Mouse (Mus musculus): ENCODE results near the gene Cabp2. TPM values are rescaled to one million over a fixed set of nuclear protein-coding genes. Genes with fewer than 3 reads are reported as not detected.
"Not testable (repeated sequence)": the region's sequence is repeated elsewhere in the genome, so short reads cannot be mapped to it uniquely, and the experiment has no call there.

Cabp2 gene
- polyA plus RNA-seq, 1 experiment from 2014 or later: not detected

DNA sequence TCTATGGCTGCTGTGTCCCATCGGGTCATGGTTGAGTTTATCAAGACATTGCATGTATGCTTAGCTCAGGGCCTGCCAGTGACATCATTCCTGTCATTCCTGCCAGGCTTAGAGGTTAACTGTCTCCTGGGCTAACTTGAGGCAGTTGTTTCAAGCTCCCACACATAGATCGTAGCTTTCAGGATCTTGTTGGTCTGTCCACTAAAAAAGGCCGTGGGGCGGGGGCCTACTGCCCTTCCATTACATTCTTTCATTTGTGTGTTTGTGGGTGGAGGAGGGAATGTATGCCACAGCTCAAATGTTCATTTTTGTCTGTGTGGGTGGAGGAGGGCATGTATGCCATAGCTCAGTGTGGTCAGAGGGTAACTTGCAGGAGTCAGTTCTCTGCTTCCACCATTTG lies 48.7 kb downstream of the Cabp2 start:
- Histone ChIP-seq H3K4me3 (ENCODE audit: low read length) (no peak overlapping the region), H3K27ac (ENCODE audit: low read length) (no peak overlapping the region), H3K9me3 (ENCODE audit: control insufficient read depth, low read length) (no peaks in the 10 kb centered on the region), H3K36me3 (ENCODE audit: control insufficient read depth, insufficient read depth, low read length) (peaks cover 17% of the 10 kb centered on the region), H3K27me3 (ENCODE audit: control insufficient read depth, insufficient read depth, low read depth, low read length) (no peaks in the 10 kb centered on the region), H3K9ac (ENCODE audit: low read length) (no peak overlapping the region), H3K4me2 (ENCODE audit: low read depth, low read length) (no peak overlapping the region), H3K4me1 (replicated peaks; ENCODE audit: control insufficient read depth, insufficient read depth, low read length) (peaks cover 8% of the 10 kb centered on the region)
- ATAC-seq (ENCODE audit: low read depth): no peak
- WGBS: 88% methylated on average over 4 of the region's 4 CpGs

DNA sequence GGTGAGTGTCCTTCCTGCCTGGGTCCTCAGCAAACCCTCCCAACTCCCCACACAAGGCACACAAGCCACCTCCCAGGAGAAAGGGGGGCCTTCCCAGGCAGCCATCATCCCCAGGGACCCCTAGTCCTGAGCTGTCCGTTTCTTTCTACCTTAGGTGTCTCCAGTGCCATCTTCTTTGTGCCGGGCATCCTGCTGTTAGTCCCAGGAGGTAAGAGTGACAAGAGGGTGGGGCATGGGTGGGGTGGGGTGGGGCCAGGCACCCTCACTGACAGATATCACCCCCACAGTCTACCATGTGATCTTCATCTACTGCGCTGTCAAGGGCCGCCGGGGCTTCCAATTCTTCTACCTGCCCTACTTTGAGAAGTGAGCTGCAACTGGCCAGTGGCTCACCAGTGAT lies 49.7 kb downstream of the Cabp2 start:
- H3K9ac ChIP-seq (ENCODE audit: low read length): no peak overlapping the region
- H3K4me2 ChIP-seq (ENCODE audit: low read depth, low read length): no peak overlapping the region
- ATAC-seq (ENCODE audit: low read depth): no peak
- H3K27ac ChIP-seq (ENCODE audit: low read length): no peak overlapping the region
- H3K4me3 ChIP-seq (ENCODE audit: low read length): no peak overlapping the region
- no peaks in the 10 kb centered on the region for H3K27me3 ChIP-seq (ENCODE audit: control insufficient read depth, insufficient read depth, low read depth, low read length)
- peaks cover 17% of the 10 kb centered on the region for H3K36me3 ChIP-seq (ENCODE audit: control insufficient read depth, insufficient read depth, low read length)
- 88% methylated on average over 5 of the region's 5 CpGs for WGBS
- H3K4me1 ChIP-seq (replicated peaks; ENCODE audit: control insufficient read depth, insufficient read depth, low read length): peaks cover 8% of the 10 kb centered on the region
- H3K9me3 ChIP-seq (ENCODE audit: control insufficient read depth, low read length): no peaks in the 10 kb centered on the region

DNA sequence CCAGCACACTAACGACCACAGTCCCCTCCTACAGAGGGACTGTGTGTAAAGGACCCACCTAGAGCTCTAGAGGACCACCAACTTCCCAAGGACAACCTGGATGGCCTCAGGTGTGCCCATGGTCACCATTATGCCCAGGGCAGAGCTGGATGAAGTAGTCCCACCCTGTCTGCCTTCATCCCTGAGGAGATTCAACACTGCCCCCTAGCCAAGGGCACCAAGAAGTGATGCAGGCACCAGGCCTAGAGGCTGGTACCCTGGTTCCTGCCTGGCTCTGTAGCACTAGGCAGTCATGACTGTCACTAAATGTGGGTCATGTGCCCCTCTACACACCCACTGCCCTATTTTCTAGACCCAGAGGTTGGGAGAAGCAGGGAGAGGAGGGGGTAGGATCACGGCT lies 50.4 kb downstream of the Cabp2 start:
- Histone ChIP-seq H3K9me3 (ENCODE audit: control insufficient read depth, low read length) (no peaks in the 10 kb centered on the region), H3K27me3 (ENCODE audit: control insufficient read depth, insufficient read depth, low read depth, low read length) (no peaks in the 10 kb centered on the region), H3K4me1 (replicated peaks; ENCODE audit: control insufficient read depth, insufficient read depth, low read length) (peaks cover 4% of the 10 kb centered on the region), H3K36me3 (ENCODE audit: control insufficient read depth, insufficient read depth, low read length) (peaks cover 17% of the 10 kb centered on the region), H3K9ac (ENCODE audit: low read length) (no peak overlapping the region), H3K4me3 (ENCODE audit: low read length) (no peak overlapping the region), H3K4me2 (ENCODE audit: low read depth, low read length) (no peak overlapping the region), H3K27ac (ENCODE audit: low read length) (no peak overlapping the region)
- no peak for ATAC-seq (ENCODE audit: low read depth)
- WGBS: 90% methylated on average over 2 of the region's 2 CpGs

DNA sequence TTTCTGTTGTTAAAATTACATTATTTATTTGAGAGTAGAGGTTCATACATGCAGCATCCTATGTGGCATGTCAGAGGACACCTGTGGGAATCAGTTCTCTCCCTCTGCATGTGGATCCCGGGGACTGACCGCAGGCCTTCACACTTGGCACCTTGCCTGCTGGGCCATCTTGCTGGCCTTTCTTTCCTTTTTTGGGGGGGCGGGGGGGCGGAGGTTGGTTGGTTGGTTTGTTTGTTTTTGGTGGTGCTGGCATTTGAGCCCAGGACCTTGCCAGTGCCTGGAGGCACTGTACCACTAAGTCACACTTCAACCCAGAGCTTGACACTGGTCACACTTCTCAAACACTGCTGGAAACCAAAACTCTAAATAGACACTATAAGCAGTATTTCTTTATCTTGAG lies 53.0 kb downstream of the Cabp2 start:
- no peak overlapping the region for H3K4me2 ChIP-seq (ENCODE audit: low read depth, low read length)
- no peaks in the 10 kb centered on the region for H3K9me3 ChIP-seq (ENCODE audit: control insufficient read depth, low read length)
- no peak for ATAC-seq (ENCODE audit: low read depth)
- no peaks in the 10 kb centered on the region for H3K27me3 ChIP-seq (ENCODE audit: control insufficient read depth, insufficient read depth, low read depth, low read length)
- peaks cover 11% of the 10 kb centered on the region for H3K36me3 ChIP-seq (ENCODE audit: control insufficient read depth, insufficient read depth, low read length)
- no peak overlapping the region for H3K9ac ChIP-seq (ENCODE audit: low read length)
- 85% methylated on average over 4 of the region's 4 CpGs for WGBS
- H3K4me1 ChIP-seq (replicated peaks; ENCODE audit: control insufficient read depth, insufficient read depth, low read length): 0 out of 2 replicates have a peak, but pooled peaks cover 4% of the 10 kb centered on the region
- no peak overlapping the region for H3K4me3 ChIP-seq (ENCODE audit: low read length)
- H3K27ac ChIP-seq (ENCODE audit: low read length): no peak overlapping the region

DNA sequence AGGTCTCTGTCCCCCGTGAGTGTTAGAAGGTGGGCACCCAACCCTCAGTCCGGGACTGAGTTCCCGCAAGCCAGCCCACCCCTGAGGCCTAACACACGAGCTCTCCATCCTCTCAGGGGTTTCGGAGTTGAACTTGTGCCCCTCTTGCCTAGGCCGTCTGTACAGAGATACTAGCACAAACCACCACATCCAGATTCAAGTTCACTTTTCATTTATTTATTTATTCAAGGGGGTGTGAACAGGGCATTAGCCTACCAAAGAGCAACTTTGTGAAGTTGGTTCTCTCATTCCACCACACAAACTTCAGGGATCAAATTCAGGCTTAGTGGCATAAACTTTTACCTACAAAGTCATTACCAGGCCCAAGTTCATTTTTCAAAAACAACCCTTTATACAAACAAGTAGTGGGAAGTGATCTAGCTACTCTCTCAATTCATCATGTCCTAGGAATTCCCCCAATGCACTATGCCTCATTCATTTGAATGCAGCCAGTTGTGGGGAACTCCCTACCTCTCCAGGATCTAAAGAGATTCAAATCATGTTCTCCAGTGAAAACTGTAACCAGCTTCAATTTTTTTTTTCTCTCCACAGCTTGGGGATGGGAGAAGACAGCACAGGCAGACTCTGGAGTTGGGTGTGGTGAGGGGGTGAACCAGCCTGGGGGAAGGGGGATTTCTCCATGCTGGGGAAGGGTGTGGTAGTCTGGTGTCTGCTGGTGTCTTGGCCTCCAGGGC lies 54.0 kb downstream of the Cabp2 start:
- WGBS: 70% methylated on average over 6 of the region's 6 CpGs
- H3K27me3 ChIP-seq (ENCODE audit: control insufficient read depth, insufficient read depth, low read depth, low read length); H3K4me3 ChIP-seq (ENCODE audit: low read length); H3K36me3 ChIP-seq (ENCODE audit: control insufficient read depth, insufficient read depth, low read length); ATAC-seq (ENCODE audit: low read depth); H3K9ac ChIP-seq (ENCODE audit: low read length); H3K27ac ChIP-seq (ENCODE audit: low read length); H3K4me1 ChIP-seq (replicated peaks; ENCODE audit: control insufficient read depth, insufficient read depth, low read length); H3K9me3 ChIP-seq (ENCODE audit: control insufficient read depth, low read length); H3K4me2 ChIP-seq (ENCODE audit: low read depth, low read length): not testable (repeated sequence)

DNA sequence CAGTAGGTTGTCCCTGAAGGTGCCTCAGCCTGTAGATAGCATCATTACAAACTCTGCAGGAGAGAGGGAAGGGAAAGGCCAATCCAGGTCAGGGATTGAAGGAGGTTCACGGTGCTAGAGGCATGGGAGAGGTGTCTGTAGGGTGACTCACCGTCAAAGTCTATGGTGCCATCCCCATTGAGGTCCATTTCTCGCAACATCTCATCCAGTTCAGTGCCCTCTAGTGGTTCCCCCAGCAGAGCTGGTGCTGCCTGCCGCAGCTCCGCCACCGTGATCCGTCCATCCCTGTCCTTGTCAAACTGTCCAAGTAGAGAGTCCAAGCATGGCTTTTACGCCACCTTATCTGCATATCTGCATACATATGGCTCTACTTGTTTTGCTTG lies 54.6 kb downstream of the Cabp2 start:
- H3K27ac ChIP-seq (ENCODE audit: low read length); H3K27me3 ChIP-seq (ENCODE audit: control insufficient read depth, insufficient read depth, low read depth, low read length); ATAC-seq (ENCODE audit: low read depth); H3K36me3 ChIP-seq (ENCODE audit: control insufficient read depth, insufficient read depth, low read length); H3K4me3 ChIP-seq (ENCODE audit: low read length); H3K9ac ChIP-seq (ENCODE audit: low read length); H3K4me1 ChIP-seq (replicated peaks; ENCODE audit: control insufficient read depth, insufficient read depth, low read length); H3K4me2 ChIP-seq (ENCODE audit: low read depth, low read length); H3K9me3 ChIP-seq (ENCODE audit: control insufficient read depth, low read length): not testable (repeated sequence)
- WGBS: 16% methylated on average over 8 of the region's 8 CpGs

DNA sequence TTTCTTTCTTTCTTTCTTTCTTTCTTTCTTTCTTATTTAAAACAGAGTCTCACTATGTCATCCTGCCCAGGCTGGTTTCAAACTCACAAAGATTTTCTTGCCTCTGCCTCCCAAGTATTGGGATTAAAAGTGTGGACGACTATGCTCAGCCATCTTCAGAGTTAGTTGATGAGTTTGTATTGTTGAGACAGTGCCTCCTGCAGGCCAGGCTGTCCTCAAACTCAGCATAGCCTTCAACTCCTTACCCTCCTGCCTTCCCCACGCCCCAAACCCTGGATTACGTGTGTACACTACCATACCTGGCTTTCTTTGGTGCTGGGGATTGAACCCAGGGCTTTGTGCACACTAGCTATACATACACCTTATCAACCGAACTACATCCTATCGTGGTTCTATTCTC lies 55.1 kb downstream of the Cabp2 start:
- no peak overlapping the region for H3K27ac ChIP-seq (ENCODE audit: low read length)
- no peaks in the 10 kb centered on the region for H3K9me3 ChIP-seq (ENCODE audit: control insufficient read depth, low read length)
- ATAC-seq (ENCODE audit: low read depth): no peak
- H3K27me3 ChIP-seq (ENCODE audit: control insufficient read depth, insufficient read depth, low read depth, low read length): no peaks in the 10 kb centered on the region
- no peak overlapping the region for H3K9ac ChIP-seq (ENCODE audit: low read length)
- 0 out of 2 replicates have a peak, but pooled peaks cover 6% of the 10 kb centered on the region for H3K36me3 ChIP-seq (ENCODE audit: control insufficient read depth, insufficient read depth, low read length)
- no peak overlapping the region for H3K4me3 ChIP-seq (ENCODE audit: low read length)
- WGBS: 61% methylated on average over 5 of the region's 5 CpGs
- H3K4me2 ChIP-seq (ENCODE audit: low read depth, low read length): no peak overlapping the region
- H3K4me1 ChIP-seq (replicated peaks; ENCODE audit: control insufficient read depth, insufficient read depth, low read length): 0 out of 2 replicates have a peak, but pooled peaks cover 4% of the 10 kb centered on the region

Other genes with a start within 250 kb of the Cabp2 start
- 56.8 and 60.0 TPM in 2 replicates for gene Chka, start 229.8 kb upstream of the Cabp2 start, polyA plus RNA-seq (2015; fragmentation: Nextera tagmentation; extraction: Ambion mirVana)
- 56.8 and 60.5 TPM in 2 replicates for gene Tcirg1, start 174.4 kb upstream of the Cabp2 start, polyA plus RNA-seq (2015; fragmentation: Nextera tagmentation; extraction: Ambion mirVana)
- 285 and 290 TPM in 2 replicates for gene Ndufs8, start 168.8 kb upstream of the Cabp2 start, polyA plus RNA-seq (2015; fragmentation: Nextera tagmentation; extraction: Ambion mirVana)
- 5.4 and 5.9 TPM in 2 replicates for gene Aldh3b1, start 151.8 kb upstream of the Cabp2 start, polyA plus RNA-seq (2015; fragmentation: Nextera tagmentation; extraction: Ambion mirVana)
- gene Unc93b1, start 146.4 kb upstream of the Cabp2 start, polyA plus RNA-seq (2015; fragmentation: Nextera tagmentation; extraction: Ambion mirVana): 21.7 and 21.9 TPM in 2 replicates
- 0.18 and 0.24 TPM in 2 replicates for gene Aldh3b3, start 122.9 kb upstream of the Cabp2 start, polyA plus RNA-seq (2015; fragmentation: Nextera tagmentation; extraction: Ambion mirVana)
- gene Aldh3b2, start 109.2 kb upstream of the Cabp2 start, polyA plus RNA-seq (2015; fragmentation: Nextera tagmentation; extraction: Ambion mirVana): 1.8 and 2.0 TPM in 2 replicates
- gene Acy3, start 95.0 kb upstream of the Cabp2 start, polyA plus RNA-seq (2015; fragmentation: Nextera tagmentation; extraction: Ambion mirVana): 11.9 and 13.3 TPM in 2 replicates
- gene Tbx10, start 88.8 kb upstream of the Cabp2 start, polyA plus RNA-seq (2015; fragmentation: Nextera tagmentation; extraction: Ambion mirVana): 0.11 TPM in 1 of 2 replicates, not detected in the other
- 21.8 and 22.0 TPM in 2 replicates for gene Nudt8, start 81.0 kb upstream of the Cabp2 start, polyA plus RNA-seq (2015; fragmentation: Nextera tagmentation; extraction: Ambion mirVana)
- 2.4 and 2.5 TPM in 2 replicates for gene Gm49405, start 81.0 kb upstream of the Cabp2 start, polyA plus RNA-seq (2015; fragmentation: Nextera tagmentation; extraction: Ambion mirVana)
- gene Doc2g, start 78.3 kb upstream of the Cabp2 start, polyA plus RNA-seq (2015; fragmentation: Nextera tagmentation; extraction: Ambion mirVana): 3.8 and 3.9 TPM in 2 replicates
- 177 and 184 TPM in 2 replicates for gene Ndufv1, start 68.8 kb upstream of the Cabp2 start, polyA plus RNA-seq (2015; fragmentation: Nextera tagmentation; extraction: Ambion mirVana)
- gene Gstp1, start 43.6 kb upstream of the Cabp2 start, polyA plus RNA-seq (2015; fragmentation: Nextera tagmentation; extraction: Ambion mirVana): 432 and 433 TPM in 2 replicates
- 3.5 and 5.0 TPM in 2 replicates for gene Gstp2, start 35.6 kb upstream of the Cabp2 start, polyA plus RNA-seq (2015; fragmentation: Nextera tagmentation; extraction: Ambion mirVana)
- 0.85 and 1.9 TPM in 2 replicates for gene Gstp3, start 22.0 kb upstream of the Cabp2 start, polyA plus RNA-seq (2015; fragmentation: Nextera tagmentation; extraction: Ambion mirVana)
- gene Cdk2ap2, start 15.6 kb downstream of the Cabp2 start, polyA plus RNA-seq (2015; fragmentation: Nextera tagmentation; extraction: Ambion mirVana): 111 and 128 TPM in 2 replicates
- gene Pitpnm1, start 18.4 kb downstream of the Cabp2 start, polyA plus RNA-seq (2015; fragmentation: Nextera tagmentation; extraction: Ambion mirVana): 12.6 and 14.4 TPM in 2 replicates
- gene Aip, start 44.3 kb downstream of the Cabp2 start, polyA plus RNA-seq (2015; fragmentation: Nextera tagmentation; extraction: Ambion mirVana): 102 TPM in 2 replicates
- gene Gpr152, start 58.2 kb downstream of the Cabp2 start, polyA plus RNA-seq (2015; fragmentation: Nextera tagmentation; extraction: Ambion mirVana): not detected in 2 replicates
- gene Cabp4, start 62.5 kb downstream of the Cabp2 start, polyA plus RNA-seq (2015; fragmentation: Nextera tagmentation; extraction: Ambion mirVana): 0.16 TPM in 1 of 2 replicates, not detected in the other
- 174 and 184 TPM in 2 replicates for gene Coro1b, start 67.0 kb downstream of the Cabp2 start, polyA plus RNA-seq (2015; fragmentation: Nextera tagmentation; extraction: Ambion mirVana)
- 4.6 and 14.2 TPM in 2 replicates for gene Ptprcap, start 72.0 kb downstream of the Cabp2 start, polyA plus RNA-seq (2015; fragmentation: Nextera tagmentation; extraction: Ambion mirVana)
- gene Rps6kb2, start 81.8 kb downstream of the Cabp2 start, polyA plus RNA-seq (2015; fragmentation: Nextera tagmentation; extraction: Ambion mirVana): 51.6 and 52.7 TPM in 2 replicates
- 2.5 and 3.2 TPM in 2 replicates for gene Carns1, start 93.9 kb downstream of the Cabp2 start, polyA plus RNA-seq (2015; fragmentation: Nextera tagmentation; extraction: Ambion mirVana)
- 4.0 and 7.0 TPM in 2 replicates for gene Tbc1d10c, start 109.7 kb downstream of the Cabp2 start, polyA plus RNA-seq (2015; fragmentation: Nextera tagmentation; extraction: Ambion mirVana)
- gene Ppp1ca, start 110.5 kb downstream of the Cabp2 start, polyA plus RNA-seq (2015; fragmentation: Nextera tagmentation; extraction: Ambion mirVana): 911 and 931 TPM in 2 replicates
- gene Rad9a, start 120.1 kb downstream of the Cabp2 start, polyA plus RNA-seq (2015; fragmentation: Nextera tagmentation; extraction: Ambion mirVana): 30.5 and 33.6 TPM in 2 replicates
- 4.8 and 6.1 TPM in 2 replicates for gene Clcf1, start 132.7 kb downstream of the Cabp2 start, polyA plus RNA-seq (2015; fragmentation: Nextera tagmentation; extraction: Ambion mirVana)
- not detected in 2 replicates for gene AC109138.7, start 132.8 kb downstream of the Cabp2 start, polyA plus RNA-seq (2015; fragmentation: Nextera tagmentation; extraction: Ambion mirVana)
- 32.6 and 38.0 TPM in 2 replicates for gene Pold4, start 150.3 kb downstream of the Cabp2 start, polyA plus RNA-seq (2015; fragmentation: Nextera tagmentation; extraction: Ambion mirVana)
- gene Ssh3, start 187.6 kb downstream of the Cabp2 start, polyA plus RNA-seq (2015; fragmentation: Nextera tagmentation; extraction: Ambion mirVana): 20.0 and 21.5 TPM in 2 replicates
- 3.5 and 5.2 TPM in 2 replicates for gene Ankrd13d, start 201.6 kb downstream of the Cabp2 start, polyA plus RNA-seq (2015; fragmentation: Nextera tagmentation; extraction: Ambion mirVana)
- 13.7 and 15.0 TPM in 2 replicates for gene Grk2, start 224.6 kb downstream of the Cabp2 start, polyA plus RNA-seq (2015; fragmentation: Nextera tagmentation; extraction: Ambion mirVana)

All from lung, embryonic 16.5 days (tissue).